Mouse (Mus musculus) forebrain, embryonic 11.5 days (tissue): ENCODE measurements around the gene Sirt6. TPM values are rescaled to one million over a fixed set of nuclear protein-coding genes. Genes with fewer than 3 reads are reported as not detected.
A peak's percentile ranks its signal among the peaks of the same experiment; 100 is the strongest.
"Not testable (repeated sequence)": the region's sequence is repeated elsewhere in the genome, so short reads cannot be mapped to it uniquely, and the experiment has no call there.

ENCODE experiments used
- ATAC-seq: fragments of 200-750 bp; cut with Nextera tagmentation; replicated peaks from 2 replicates; pipeline ENCODE4 v1.8.0; 2017; ENCODE audit warnings: moderate TSS enrichment; ENCODE audit not compliant: low FRiP score
- DNase-seq: peaks from one replicate; pipeline ENCODE4 v3.0.0-alpha.2; 2017; ENCODE audit warnings: low spot score
- H3K27ac ChIP-seq: fragments of 300-500 bp; sonication (generic); 2 replicates; pipeline ENCODE4 v1.5.1; 2014; ENCODE audit warnings: low read depth, low read length
- H3K27me3 ChIP-seq: fragments of 300-500 bp; sonication (generic); 2 replicates; pipeline ENCODE4 v1.6.1; 2014; ENCODE audit warnings: mild to moderate bottlenecking, low read length, mixed read lengths; ENCODE audit not compliant: control insufficient read depth, insufficient read depth
- H3K36me3 ChIP-seq: fragments of 300-500 bp; sonication (generic); 2 replicates; pipeline ENCODE4 v1.6.1; 2014; ENCODE audit warnings: mild to moderate bottlenecking, low read length, moderate library complexity, mixed read lengths; ENCODE audit not compliant: control insufficient read depth, insufficient read depth
- H3K4me1 ChIP-seq: fragments of 300-500 bp; sonication (generic); replicated peaks from 2 replicates; pipeline ENCODE4 v1.6.1; 2014; ENCODE audit warnings: low read length, mixed read lengths; ENCODE audit not compliant: control insufficient read depth, insufficient read depth
- H3K4me2 ChIP-seq: fragments of 300-500 bp; sonication (generic); 2 replicates; pipeline ENCODE4 v1.6.1; 2014; ENCODE audit warnings: low read depth, mild to moderate bottlenecking, low read length, moderate library complexity, mixed read lengths; ENCODE audit not compliant: severe bottlenecking
- H3K4me3 ChIP-seq: fragments of 300-500 bp; sonication (generic); 2 replicates; pipeline ENCODE4 v1.5.1; 2014; ENCODE audit warnings: low read depth, low read length
- H3K9ac ChIP-seq: fragments of 300-500 bp; sonication (generic); 2 replicates; pipeline ENCODE4 v1.6.1; 2014; ENCODE audit warnings: low read length
- H3K9me3 ChIP-seq: fragments of 300-500 bp; sonication (generic); 2 replicates; pipeline ENCODE4 v1.6.1; 2016; ENCODE audit warnings: low read length, mixed read lengths; ENCODE audit not compliant: control insufficient read depth
- WGBS: fragments of 180-500 bp; shearing (Covaris S2); extraction: QIAGEN DNeasy Blood & Tissue Kit; methylation state at CpG from one replicate; pipeline ENCODE4 v1.1.7; 2014; 5-methylcytosine and 5-hydroxymethylcytosine counted together
- polyA plus RNA-seq: library from polyadenylated mRNA; unstranded; fragments of >200 nt; fragmentation: Nextera tagmentation; extraction: Ambion mirVana; gene quantifications from 2 replicates; pipeline ENCODE4 v1.2.1, GENCODE M21; 2014

The Sirt6 gene
- polyA plus RNA-seq, 1 experiment from 2014 or later = 45.0 TPM

- Histone ChIP-seq H3K4me2 (peak overlapping the region; percentile 96), H3K36me3 (no peaks in the 10 kb centered on the region), H3K4me1 (peaks cover 8% of the 10 kb centered on the region), H3K9ac (peak overlapping the region; percentile 94), H3K4me3 (peak overlapping the region; percentile 63), H3K27ac (peak overlapping the region; percentile 91), H3K27me3 (no peaks in the 10 kb centered on the region), H3K9me3 (no peaks in the 10 kb centered on the region)
- DNase-seq (peak; percentile 97), ATAC-seq (peak; percentile 89)
- WGBS = under 1% methylated on average over 75 of the region's 75 CpGs
Observed at GRCm38 (mm10) chr10:81643449-81644055, 16.0 kb upstream of the Sirt6 start.

GRCm38 (mm10) chr10:81642648-81643448 lies 15.3 kb upstream of the Sirt6 start:
- H3K27me3 ChIP-seq = no peaks in the 10 kb centered on the region
- peak overlapping the region; percentile 63 for H3K4me3 ChIP-seq
- DNase-seq (peak; percentile 50), ATAC-seq (no peak; the same call in 1 of the 2 replicates)
- no peaks in the 10 kb centered on the region for H3K36me3 ChIP-seq
- H3K9ac ChIP-seq = peak overlapping the region; percentile 94
- WGBS = 22% methylated on average over 24 of the region's 24 CpGs
- peak overlapping the region; percentile 96 for H3K4me2 ChIP-seq
- no peaks in the 10 kb centered on the region for H3K9me3 ChIP-seq
- peak overlapping the region; percentile 91 for H3K27ac ChIP-seq
- H3K4me1 ChIP-seq = peaks cover 8% of the 10 kb centered on the region

- 84% methylated on average over 8 of the region's 8 CpGs for WGBS
Observed at GRCm38 (mm10) chr10:81641978-81642647, 14.5 kb upstream of the Sirt6 start.

GRCm38 (mm10) chr10:81641566-81641965 lies 14.0 kb upstream of the Sirt6 start:
- ATAC-seq (no peak), DNase-seq (peak; percentile 40)
- Histone ChIP-seq H3K27me3 (no peaks in the 10 kb centered on the region), H3K4me1 (peaks cover 8% of the 10 kb centered on the region), H3K4me3 (no peak overlapping the region), H3K36me3 (no peaks in the 10 kb centered on the region), H3K9me3 (no peaks in the 10 kb centered on the region), H3K9ac (no peak overlapping the region), H3K27ac (no peak overlapping the region), H3K4me2 (no peak overlapping the region)
- WGBS = 90% methylated on average over 2 of the region's 2 CpGs

More at GRCm38 (mm10) chr10:81641978-81642647, 14.5 kb upstream of the Sirt6 start:
- H3K27me3 ChIP-seq = no peaks in the 10 kb centered on the region
- H3K9me3 ChIP-seq = no peaks in the 10 kb centered on the region
- DNase-seq = peak; percentile 50
- H3K4me3 ChIP-seq = 0 out of 2 replicates have a peak overlapping the region, but pooled peaks have one; percentile 63
- H3K9ac ChIP-seq = peak overlapping the region; percentile 5
- ATAC-seq = no peak
- peak overlapping the region; percentile 96; the same call in 1 of the 2 replicates for H3K4me2 ChIP-seq
- H3K4me1 ChIP-seq = peaks cover 8% of the 10 kb centered on the region
- H3K36me3 ChIP-seq = no peaks in the 10 kb centered on the region
- H3K27ac ChIP-seq = no peak overlapping the region

- 47% methylated on average over 4 of the region's 4 CpGs for WGBS
- not testable (repeated sequence) for H3K27ac ChIP-seq, H3K4me2 ChIP-seq, H3K9me3 ChIP-seq, H3K4me1 ChIP-seq, H3K36me3 ChIP-seq, H3K27me3 ChIP-seq, ATAC-seq, H3K9ac ChIP-seq, H3K4me3 ChIP-seq
- DNase-seq = peak; percentile 46
Observed at GRCm38 (mm10) chr10:81640825-81641224, 13.2 kb upstream of the Sirt6 start.

- no peak overlapping the region for H3K9ac ChIP-seq
- ATAC-seq (no peak), DNase-seq (peak; percentile 49)
- H3K9me3 ChIP-seq = no peaks in the 10 kb centered on the region
- no peak overlapping the region for H3K27ac ChIP-seq
- H3K4me1 ChIP-seq = peaks cover 11% of the 10 kb centered on the region
- no peaks in the 10 kb centered on the region for H3K27me3 ChIP-seq
- no peaks in the 10 kb centered on the region for H3K36me3 ChIP-seq
- no peak overlapping the region for H3K4me3 ChIP-seq
- WGBS = 76% methylated on average over 6 of the region's 6 CpGs
- no peak overlapping the region for H3K4me2 ChIP-seq
Observed at GRCm38 (mm10) chr10:81638101-81638500, 10.5 kb upstream of the Sirt6 start.

- Histone ChIP-seq H3K9me3 (no peaks in the 10 kb centered on the region), H3K4me3 (no peak overlapping the region), H3K4me1 (peaks cover 4% of the 10 kb centered on the region; the same call in 1 of the 2 replicates), H3K9ac (no peak overlapping the region), H3K27me3 (no peaks in the 10 kb centered on the region), H3K27ac (no peak overlapping the region), H3K4me2 (no peak overlapping the region), H3K36me3 (no peaks in the 10 kb centered on the region)
- 20% methylated on average over 8 of the region's 8 CpGs for WGBS
- ATAC-seq (no peak), DNase-seq (peak; percentile 49)
Observed at GRCm38 (mm10) chr10:81636338-81636737, 8.7 kb upstream of the Sirt6 start.

GRCm38 (mm10) chr10:81633253-81634099 lies 5.9 kb upstream of the Sirt6 start:
- H3K4me1 ChIP-seq = peaks cover 4% of the 10 kb centered on the region
- H3K9ac ChIP-seq = peak overlapping the region; percentile 58
- DNase-seq (peak; percentile 92), ATAC-seq (peak; percentile 92)
- no peaks in the 10 kb centered on the region for H3K9me3 ChIP-seq
- H3K4me2 ChIP-seq = peak overlapping the region; percentile 71
- no peak overlapping the region for H3K27ac ChIP-seq
- no peaks in the 10 kb centered on the region for H3K27me3 ChIP-seq
- peak overlapping the region; percentile 38 for H3K4me3 ChIP-seq
- 4% methylated on average over 37 of the region's 37 CpGs for WGBS
- no peaks in the 10 kb centered on the region for H3K36me3 ChIP-seq
